Mouse (Mus musculus): ENCODE data around the gene Grsf1. TPM values are rescaled to one million over a fixed set of nuclear protein-coding genes. Genes with fewer than 3 reads are reported as not detected.

Gene Grsf1
- polyA plus RNA-seq, 1 experiment from 2014 or later, result 82.0 TPM

DNA sequence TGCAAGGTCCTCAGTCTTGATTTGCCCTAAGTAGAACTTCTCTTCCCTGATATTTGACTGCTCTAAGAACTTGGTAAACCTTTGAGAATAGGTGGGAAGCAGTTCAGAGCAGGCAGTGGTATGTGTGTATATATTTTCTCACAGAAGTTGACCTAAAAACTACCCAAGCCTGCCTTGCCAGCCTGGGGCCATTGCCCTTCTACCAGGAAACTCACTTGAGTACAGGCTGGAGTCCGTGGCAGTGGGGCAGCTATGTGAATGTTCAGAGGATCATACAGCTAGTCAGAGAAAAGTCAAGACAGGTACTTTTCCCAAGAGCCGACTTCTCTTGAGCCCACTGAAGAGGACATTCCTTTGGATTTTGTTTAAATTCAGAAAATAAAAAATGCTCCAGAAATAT is 31.1 kb downstream of the Grsf1 start:
- ATAC-seq (replicated peaks; ENCODE audit: low FRiP score, low read depth), result 0 out of 2 replicates have a peak, but pooled peaks have one; percentile 41
- 68% methylated on average over 2 of the region's 2 CpGs for WGBS
- no peak for DNase-seq (ENCODE audit: low spot score)
- Histone ChIP-seq H3K9ac (ENCODE audit: low read depth, low read length) (no peak overlapping the region), H3K4me1 (replicated peaks; ENCODE audit: insufficient read depth, low read length) (no peaks in the 10 kb centered on the region), H3K4me2 (ENCODE audit: low read length) (no peak overlapping the region), H3K36me3 (ENCODE audit: insufficient read depth, low read length) (peaks cover 34% of the 10 kb centered on the region), H3K9me3 (replicated peaks; ENCODE audit: low read length) (no peaks in the 10 kb centered on the region), H3K27me3 (ENCODE audit: insufficient read depth, low read length) (no peaks in the 10 kb centered on the region), H3K27ac (peak overlapping the region; percentile 42; the same call in 1 of the 2 replicates), H3K4me3 (replicated peaks; ENCODE audit: low read depth, low read length) (no peak overlapping the region)
- no peak for TF ChIP-seq CTCF (IDR thresholded peaks at IDR 0.05; ENCODE audit: low read depth)

DNA sequence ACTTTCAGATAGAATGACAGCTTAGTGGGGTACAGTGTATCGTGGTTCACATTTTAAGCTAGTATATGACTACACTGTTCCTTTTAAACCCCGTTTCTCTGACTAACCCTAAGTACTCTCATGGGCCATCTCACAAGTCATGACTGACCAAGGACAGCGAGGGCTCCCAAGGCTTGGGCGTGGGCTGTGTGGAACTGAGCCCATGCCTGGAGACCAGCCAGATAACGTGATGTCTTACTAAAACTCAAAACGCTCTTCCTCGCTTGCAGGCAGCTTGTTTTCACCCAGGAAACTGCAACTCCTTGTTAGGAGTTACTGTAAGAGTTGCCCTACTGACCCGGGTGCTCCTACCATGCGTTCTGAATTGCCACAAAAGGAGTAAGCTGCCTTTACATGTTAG is 32.5 kb downstream of the Grsf1 start:
- no peak overlapping the region for H3K4me2 ChIP-seq (ENCODE audit: low read length)
- no peak overlapping the region for H3K9ac ChIP-seq (ENCODE audit: low read depth, low read length)
- WGBS, result 89% methylated on average over 9 of the region's 9 CpGs
- H3K27me3 ChIP-seq (ENCODE audit: insufficient read depth, low read length), result no peaks in the 10 kb centered on the region
- DNase-seq (ENCODE audit: low spot score) (no peak), ATAC-seq (replicated peaks; ENCODE audit: low FRiP score, low read depth) (no peak)
- no peak for TF ChIP-seq CTCF (IDR thresholded peaks at IDR 0.05; ENCODE audit: low read depth)
- no peak overlapping the region for H3K27ac ChIP-seq
- H3K4me1 ChIP-seq (replicated peaks; ENCODE audit: insufficient read depth, low read length), result no peaks in the 10 kb centered on the region
- no peaks in the 10 kb centered on the region for H3K9me3 ChIP-seq (replicated peaks; ENCODE audit: low read length)
- H3K4me3 ChIP-seq (replicated peaks; ENCODE audit: low read depth, low read length), result no peak overlapping the region
- H3K36me3 ChIP-seq (ENCODE audit: insufficient read depth, low read length), result peaks cover 25% of the 10 kb centered on the region

DNA sequence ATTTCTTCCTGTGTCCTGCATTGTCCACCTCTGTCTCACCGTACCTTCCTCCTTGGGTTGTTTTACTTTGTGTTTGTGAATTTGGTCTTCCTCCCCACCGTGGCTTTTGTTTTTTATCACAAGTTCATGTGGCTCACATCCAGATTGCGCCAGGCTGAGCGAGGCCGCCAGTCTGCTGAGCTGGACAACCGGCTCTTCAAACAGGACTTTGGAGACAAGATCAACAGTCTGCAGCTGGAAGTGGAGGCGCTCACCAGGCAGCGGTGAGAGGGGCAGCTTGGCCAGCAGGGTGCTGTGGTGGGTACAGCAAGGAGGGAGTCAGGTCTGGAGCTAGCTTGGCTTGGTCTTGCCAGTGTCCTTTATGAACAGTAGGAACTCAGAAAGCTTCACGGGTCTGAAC is 33.2 kb downstream of the Grsf1 start:
- Histone ChIP-seq H3K9ac (ENCODE audit: low read depth, low read length) (no peak overlapping the region), H3K27ac (no peak overlapping the region), H3K4me1 (replicated peaks; ENCODE audit: insufficient read depth, low read length) (no peaks in the 10 kb centered on the region), H3K4me2 (ENCODE audit: low read length) (no peak overlapping the region), H3K27me3 (ENCODE audit: insufficient read depth, low read length) (no peaks in the 10 kb centered on the region), H3K9me3 (replicated peaks; ENCODE audit: low read length) (no peaks in the 10 kb centered on the region), H3K4me3 (replicated peaks; ENCODE audit: low read depth, low read length) (no peak overlapping the region), H3K36me3 (ENCODE audit: insufficient read depth, low read length) (peaks cover 18% of the 10 kb centered on the region)
- ATAC-seq (replicated peaks; ENCODE audit: low FRiP score, low read depth) (no peak), DNase-seq (ENCODE audit: low spot score) (no peak)
- WGBS, result 84% methylated on average over 9 of the region's 9 CpGs
- TF ChIP-seq CTCF (IDR thresholded peaks at IDR 0.05; ENCODE audit: low read depth), result no peak

DNA sequence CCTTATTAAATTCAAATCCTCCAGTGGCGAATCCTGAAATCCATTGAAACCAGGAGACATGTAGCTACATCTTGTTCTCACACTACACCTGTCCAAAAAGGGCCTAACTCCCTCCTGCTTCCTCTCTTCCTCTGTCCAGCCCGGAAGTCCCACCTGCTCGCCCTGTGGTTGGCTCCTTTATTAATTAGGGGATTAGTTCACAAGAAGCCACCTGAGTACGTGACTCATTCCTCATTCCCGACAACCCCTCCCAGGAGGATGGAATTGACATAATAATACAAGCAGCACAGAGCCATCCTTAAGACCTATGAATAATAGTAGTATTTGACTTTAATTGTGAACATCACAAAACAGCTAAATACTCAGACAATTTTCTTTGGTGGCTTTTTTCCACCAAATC is 41.9 kb downstream of the Grsf1 start:
- no peak for ATAC-seq (replicated peaks; ENCODE audit: low FRiP score, low read depth)
- WGBS, result 86% methylated on average over 5 of the region's 5 CpGs
- no peak overlapping the region for H3K4me3 ChIP-seq (replicated peaks; ENCODE audit: low read depth, low read length)
- H3K4me1 ChIP-seq (replicated peaks; ENCODE audit: insufficient read depth, low read length), result no peaks in the 10 kb centered on the region
- no peak for TF ChIP-seq CTCF (IDR thresholded peaks at IDR 0.05; ENCODE audit: low read depth)
- no peak overlapping the region for H3K9ac ChIP-seq (ENCODE audit: low read depth, low read length)
- no peak for DNase-seq (ENCODE audit: low spot score)
- no peaks in the 10 kb centered on the region for H3K27me3 ChIP-seq (ENCODE audit: insufficient read depth, low read length)
- H3K4me2 ChIP-seq (ENCODE audit: low read length), result no peak overlapping the region
- peaks cover 22% of the 10 kb centered on the region for H3K36me3 ChIP-seq (ENCODE audit: insufficient read depth, low read length)
- H3K27ac ChIP-seq, result no peak overlapping the region
- H3K9me3 ChIP-seq (replicated peaks; ENCODE audit: low read length), result no peaks in the 10 kb centered on the region

DNA sequence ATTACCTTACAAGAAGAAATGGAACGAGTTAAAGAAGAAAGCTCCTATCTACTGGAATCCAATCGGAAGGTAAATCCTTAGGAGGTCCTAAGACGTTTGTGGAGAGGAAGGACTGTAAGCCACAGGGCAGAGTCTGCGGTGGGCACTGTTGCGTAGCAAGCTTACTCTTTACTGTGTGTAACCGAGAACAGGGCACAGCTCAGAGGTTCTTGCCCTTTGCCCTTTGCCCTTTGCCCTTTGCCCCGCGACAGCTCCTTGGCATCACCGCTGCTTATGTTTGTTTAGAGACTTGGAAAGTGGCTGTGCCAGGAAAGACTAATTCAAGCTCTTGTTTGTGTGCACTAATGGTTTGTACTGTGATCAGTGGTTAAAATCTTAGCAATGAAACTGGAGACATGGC is 43.5 kb downstream of the Grsf1 start:
- Histone ChIP-seq H3K9me3 (replicated peaks; ENCODE audit: low read length) (no peaks in the 10 kb centered on the region), H3K36me3 (ENCODE audit: insufficient read depth, low read length) (peaks cover 28% of the 10 kb centered on the region), H3K27me3 (ENCODE audit: insufficient read depth, low read length) (no peaks in the 10 kb centered on the region), H3K9ac (ENCODE audit: low read depth, low read length) (no peak overlapping the region), H3K4me1 (replicated peaks; ENCODE audit: insufficient read depth, low read length) (no peaks in the 10 kb centered on the region), H3K4me3 (replicated peaks; ENCODE audit: low read depth, low read length) (no peak overlapping the region), H3K27ac (no peak overlapping the region), H3K4me2 (ENCODE audit: low read length) (no peak overlapping the region)
- 58% methylated on average over 9 of the region's 9 CpGs for WGBS
- no peak for DNase-seq (ENCODE audit: low spot score)
- peak; percentile 86 for ATAC-seq (replicated peaks; ENCODE audit: low FRiP score, low read depth)
- no peak for TF ChIP-seq CTCF (IDR thresholded peaks at IDR 0.05; ENCODE audit: low read depth)

DNA sequence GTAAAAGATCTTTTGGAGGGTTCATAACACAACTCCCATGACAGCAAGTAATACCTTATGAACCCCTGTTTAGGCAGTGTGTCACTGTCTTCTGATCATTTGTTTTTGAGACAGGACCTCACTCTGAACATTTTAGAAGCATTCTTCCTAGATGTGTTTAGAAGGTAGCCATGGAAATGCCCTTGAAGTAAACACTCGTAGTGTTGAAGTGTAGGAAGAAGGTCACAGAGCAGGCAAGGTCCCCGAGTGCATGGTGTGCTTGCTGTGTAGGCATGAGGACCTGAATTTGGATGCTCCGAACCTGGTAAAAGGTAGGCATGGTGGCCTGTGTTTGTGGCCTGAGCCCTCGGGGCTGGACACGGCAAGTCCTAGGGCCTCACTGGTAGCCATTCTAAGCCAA is 44.4 kb downstream of the Grsf1 start:
- no peak for ATAC-seq (replicated peaks; ENCODE audit: low FRiP score, low read depth)
- Histone ChIP-seq H3K27me3 (ENCODE audit: insufficient read depth, low read length) (no peaks in the 10 kb centered on the region), H3K4me2 (ENCODE audit: low read length) (no peak overlapping the region), H3K9ac (ENCODE audit: low read depth, low read length) (no peak overlapping the region), H3K4me1 (replicated peaks; ENCODE audit: insufficient read depth, low read length) (no peaks in the 10 kb centered on the region), H3K9me3 (replicated peaks; ENCODE audit: low read length) (no peaks in the 10 kb centered on the region), H3K27ac (0 out of 2 replicates have a peak overlapping the region, but pooled peaks have one; percentile 13), H3K36me3 (ENCODE audit: insufficient read depth, low read length) (peaks cover 24% of the 10 kb centered on the region; the same call in 1 of the 2 replicates), H3K4me3 (replicated peaks; ENCODE audit: low read depth, low read length) (no peak overlapping the region)
- 82% methylated on average over 5 of the region's 5 CpGs for WGBS
- DNase-seq (ENCODE audit: low spot score), result no peak
- no peak for TF ChIP-seq CTCF (IDR thresholded peaks at IDR 0.05; ENCODE audit: low read depth)

DNA sequence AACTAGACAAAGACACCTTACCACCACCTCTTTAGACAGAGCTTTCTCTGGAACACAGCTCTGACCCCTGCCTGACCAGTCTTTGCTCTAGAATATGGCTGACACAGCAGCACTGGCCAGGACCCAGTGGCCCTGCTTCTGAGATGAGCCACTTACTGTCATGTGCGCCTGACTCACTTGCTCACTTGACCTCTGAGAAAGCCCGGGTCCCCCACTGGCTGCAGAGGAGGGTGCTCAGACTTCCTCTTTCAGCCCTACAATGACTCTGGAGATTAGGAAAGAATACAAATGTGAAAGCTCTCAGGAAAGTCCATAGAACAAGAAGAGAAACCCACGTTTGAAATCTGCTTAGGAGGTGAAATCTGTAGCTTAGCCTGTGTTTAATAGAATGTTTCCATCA is 45.1 kb downstream of the Grsf1 start:
- Histone ChIP-seq H3K27ac (no peak overlapping the region), H3K4me2 (ENCODE audit: low read length) (no peak overlapping the region), H3K27me3 (ENCODE audit: insufficient read depth, low read length) (no peaks in the 10 kb centered on the region), H3K9ac (ENCODE audit: low read depth, low read length) (no peak overlapping the region), H3K4me1 (replicated peaks; ENCODE audit: insufficient read depth, low read length) (no peaks in the 10 kb centered on the region), H3K4me3 (replicated peaks; ENCODE audit: low read depth, low read length) (no peak overlapping the region), H3K36me3 (ENCODE audit: insufficient read depth, low read length) (peaks cover 24% of the 10 kb centered on the region; the same call in 1 of the 2 replicates), H3K9me3 (replicated peaks; ENCODE audit: low read length) (no peaks in the 10 kb centered on the region)
- 66% methylated on average over 3 of the region's 3 CpGs for WGBS
- ATAC-seq (replicated peaks; ENCODE audit: low FRiP score, low read depth), result peak; percentile 58; the same call in 1 of the 2 replicates
- no peak for TF ChIP-seq CTCF (IDR thresholded peaks at IDR 0.05; ENCODE audit: low read depth)
- DNase-seq (ENCODE audit: low spot score), result peak; percentile 10

All from kidney, postnatal 0 days (tissue).